Mouse (Mus musculus): ENCODE results near the gene Gm21954. TPM values are rescaled to one million over a fixed set of nuclear protein-coding genes. Genes with fewer than 3 reads are reported as not detected.

Gene Gm21954
- polyA plus RNA-seq, 1 experiment from 2014 or later, result not detected

GRCm38 (mm10) chr3:55438824-55439446 lies 33.1 kb downstream of the Gm21954 start:
- Histone ChIP-seq H3K9ac (ENCODE audit: low read depth, low read length) (no peak overlapping the region), H3K27me3 (ENCODE audit: control insufficient read depth, insufficient read depth, low read length) (peaks cover 2% of the 10 kb centered on the region; the same call in 1 of the 2 replicates), H3K4me2 (replicated peaks; ENCODE audit: low read depth, low read length) (no peak overlapping the region), H3K9me3 (ENCODE audit: control insufficient read depth, low read length) (no peaks in the 10 kb centered on the region), H3K4me1 (ENCODE audit: control insufficient read depth, insufficient read depth, low read length) (no peaks in the 10 kb centered on the region), H3K27ac (ENCODE audit: low read depth, low read length) (no peak overlapping the region), H3K36me3 (ENCODE audit: control insufficient read depth, insufficient read depth, low read length) (no peaks in the 10 kb centered on the region), H3K4me3 (ENCODE audit: low read length) (no peak overlapping the region)
- WGBS, result 82% methylated on average over 7 of the region's 7 CpGs
- no peak for ATAC-seq (ENCODE audit: low FRiP score, low TSS enrichment)

- H3K4me1 ChIP-seq (ENCODE audit: control insufficient read depth, insufficient read depth, low read length), result no peaks in the 10 kb centered on the region
- H3K4me2 ChIP-seq (replicated peaks; ENCODE audit: low read depth, low read length), result no peak overlapping the region
- peaks cover 2% of the 10 kb centered on the region; the same call in 1 of the 2 replicates for H3K27me3 ChIP-seq (ENCODE audit: control insufficient read depth, insufficient read depth, low read length)
- H3K4me3 ChIP-seq (ENCODE audit: low read length), result no peak overlapping the region
- H3K9ac ChIP-seq (ENCODE audit: low read depth, low read length), result no peak overlapping the region
- no peaks in the 10 kb centered on the region for H3K36me3 ChIP-seq (ENCODE audit: control insufficient read depth, insufficient read depth, low read length)
- 53% methylated on average over 1 of the region's 1 CpGs for WGBS
- no peaks in the 10 kb centered on the region for H3K9me3 ChIP-seq (ENCODE audit: control insufficient read depth, low read length)
- ATAC-seq (ENCODE audit: low FRiP score, low TSS enrichment), result no peak
- no peak overlapping the region for H3K27ac ChIP-seq (ENCODE audit: low read depth, low read length)
Observed at GRCm38 (mm10) chr3:55434276-55434675, 37.7 kb downstream of the Gm21954 start.

- H3K9ac ChIP-seq (ENCODE audit: low read depth, low read length), result no peak overlapping the region
- H3K4me3 ChIP-seq (ENCODE audit: low read length), result no peak overlapping the region
- WGBS, result 86% methylated on average over 3 of the region's 3 CpGs
- H3K4me2 ChIP-seq (replicated peaks; ENCODE audit: low read depth, low read length), result no peak overlapping the region
- H3K27me3 ChIP-seq (ENCODE audit: control insufficient read depth, insufficient read depth, low read length), result no peaks in the 10 kb centered on the region
- H3K9me3 ChIP-seq (ENCODE audit: control insufficient read depth, low read length), result no peaks in the 10 kb centered on the region
- H3K36me3 ChIP-seq (ENCODE audit: control insufficient read depth, insufficient read depth, low read length), result no peaks in the 10 kb centered on the region
- no peaks in the 10 kb centered on the region for H3K4me1 ChIP-seq (ENCODE audit: control insufficient read depth, insufficient read depth, low read length)
- ATAC-seq (ENCODE audit: low FRiP score, low TSS enrichment), result no peak
- H3K27ac ChIP-seq (ENCODE audit: low read depth, low read length), result no peak overlapping the region
Observed at GRCm38 (mm10) chr3:55431223-55431622, 40.8 kb downstream of the Gm21954 start.

GRCm38 (mm10) chr3:55430022-55430549 lies 41.9 kb downstream of the Gm21954 start:
- Histone ChIP-seq H3K36me3 (ENCODE audit: control insufficient read depth, insufficient read depth, low read length) (no peaks in the 10 kb centered on the region), H3K4me3 (ENCODE audit: low read length) (no peak overlapping the region), H3K4me2 (replicated peaks; ENCODE audit: low read depth, low read length) (no peak overlapping the region), H3K9ac (ENCODE audit: low read depth, low read length) (no peak overlapping the region), H3K9me3 (ENCODE audit: control insufficient read depth, low read length) (no peaks in the 10 kb centered on the region), H3K27ac (ENCODE audit: low read depth, low read length) (no peak overlapping the region), H3K27me3 (ENCODE audit: control insufficient read depth, insufficient read depth, low read length) (no peaks in the 10 kb centered on the region), H3K4me1 (ENCODE audit: control insufficient read depth, insufficient read depth, low read length) (no peaks in the 10 kb centered on the region)
- WGBS, result 81% methylated on average over 2 of the region's 2 CpGs
- ATAC-seq (ENCODE audit: low FRiP score, low TSS enrichment), result no peak

GRCm38 (mm10) chr3:55423640-55424397 lies 48.2 kb downstream of the Gm21954 start:
- no peak overlapping the region; the same call in 1 of the 2 replicates for H3K4me2 ChIP-seq (replicated peaks; ENCODE audit: low read depth, low read length)
- no peak overlapping the region for H3K9ac ChIP-seq (ENCODE audit: low read depth, low read length)
- H3K27me3 ChIP-seq (ENCODE audit: control insufficient read depth, insufficient read depth, low read length), result no peaks in the 10 kb centered on the region
- H3K9me3 ChIP-seq (ENCODE audit: control insufficient read depth, low read length), result no peaks in the 10 kb centered on the region
- no peak overlapping the region for H3K4me3 ChIP-seq (ENCODE audit: low read length)
- H3K36me3 ChIP-seq (ENCODE audit: control insufficient read depth, insufficient read depth, low read length), result no peaks in the 10 kb centered on the region
- no peak overlapping the region for H3K27ac ChIP-seq (ENCODE audit: low read depth, low read length)
- WGBS, result 30% methylated on average over 11 of the region's 11 CpGs
- 0 out of 2 replicates have a peak, but pooled peaks cover 1% of the 10 kb centered on the region for H3K4me1 ChIP-seq (ENCODE audit: control insufficient read depth, insufficient read depth, low read length)
- peak; percentile 55; the same call in 1 of the 2 replicates for ATAC-seq (ENCODE audit: low FRiP score, low TSS enrichment)

GRCm38 (mm10) chr3:55420436-55421083 lies 51.5 kb downstream of the Gm21954 start:
- Histone ChIP-seq H3K4me2 (replicated peaks; ENCODE audit: low read depth, low read length) (no peak overlapping the region), H3K27ac (ENCODE audit: low read depth, low read length) (no peak overlapping the region), H3K4me1 (ENCODE audit: control insufficient read depth, insufficient read depth, low read length) (0 out of 2 replicates have a peak, but pooled peaks cover 4% of the 10 kb centered on the region), H3K9ac (ENCODE audit: low read depth, low read length) (no peak overlapping the region), H3K4me3 (ENCODE audit: low read length) (no peak overlapping the region), H3K36me3 (ENCODE audit: control insufficient read depth, insufficient read depth, low read length) (no peaks in the 10 kb centered on the region), H3K9me3 (ENCODE audit: control insufficient read depth, low read length) (no peaks in the 10 kb centered on the region), H3K27me3 (ENCODE audit: control insufficient read depth, insufficient read depth, low read length) (no peaks in the 10 kb centered on the region)
- WGBS, result 55% methylated on average over 8 of the region's 8 CpGs
- no peak for ATAC-seq (ENCODE audit: low FRiP score, low TSS enrichment)

GRCm38 (mm10) chr3:55419334-55419733 lies 52.7 kb downstream of the Gm21954 start:
- H3K9ac ChIP-seq (ENCODE audit: low read depth, low read length), result no peak overlapping the region
- H3K4me2 ChIP-seq (replicated peaks; ENCODE audit: low read depth, low read length), result no peak overlapping the region
- no peak for ATAC-seq (ENCODE audit: low FRiP score, low TSS enrichment)
- H3K9me3 ChIP-seq (ENCODE audit: control insufficient read depth, low read length), result no peaks in the 10 kb centered on the region
- H3K27me3 ChIP-seq (ENCODE audit: control insufficient read depth, insufficient read depth, low read length), result no peaks in the 10 kb centered on the region
- H3K4me1 ChIP-seq (ENCODE audit: control insufficient read depth, insufficient read depth, low read length), result 0 out of 2 replicates have a peak, but pooled peaks cover 4% of the 10 kb centered on the region
- H3K36me3 ChIP-seq (ENCODE audit: control insufficient read depth, insufficient read depth, low read length), result no peaks in the 10 kb centered on the region
- 30% methylated on average over 3 of the region's 3 CpGs for WGBS
- 0 out of 2 replicates have a peak overlapping the region, but pooled peaks have one; percentile 7 for H3K27ac ChIP-seq (ENCODE audit: low read depth, low read length)
- H3K4me3 ChIP-seq (ENCODE audit: low read length), result no peak overlapping the region

- Histone ChIP-seq H3K36me3 (ENCODE audit: control insufficient read depth, insufficient read depth, low read length) (no peaks in the 10 kb centered on the region), H3K4me2 (replicated peaks; ENCODE audit: low read depth, low read length) (no peak overlapping the region), H3K27me3 (ENCODE audit: control insufficient read depth, insufficient read depth, low read length) (no peaks in the 10 kb centered on the region), H3K27ac (ENCODE audit: low read depth, low read length) (no peak overlapping the region), H3K9ac (ENCODE audit: low read depth, low read length) (no peak overlapping the region), H3K9me3 (ENCODE audit: control insufficient read depth, low read length) (no peaks in the 10 kb centered on the region), H3K4me1 (ENCODE audit: control insufficient read depth, insufficient read depth, low read length) (0 out of 2 replicates have a peak, but pooled peaks cover 4% of the 10 kb centered on the region), H3K4me3 (ENCODE audit: low read length) (no peak overlapping the region)
- WGBS, result 66% methylated on average over 6 of the region's 6 CpGs
- peak; percentile 48; the same call in 1 of the 2 replicates for ATAC-seq (ENCODE audit: low FRiP score, low TSS enrichment)
Observed at GRCm38 (mm10) chr3:55418845-55419244, 53.2 kb downstream of the Gm21954 start.

Measured in kidney, embryonic 14.5 days (tissue).